Mouse (Mus musculus) cerebellum, adult (tissue): ENCODE results near the gene Qrfp.

ENCODE experiments used
- ATAC-seq: cut with Nextera tagmentation; 2 replicates; pipeline ENCODE4 v1.9.2; 2017; ENCODE audit warnings: mild to moderate bottlenecking, moderate library complexity, mixed read lengths; ENCODE audit not compliant: insufficient number of reproducible peaks, low FRiP score, low TSS enrichment

The Qrfp gene

DNA sequence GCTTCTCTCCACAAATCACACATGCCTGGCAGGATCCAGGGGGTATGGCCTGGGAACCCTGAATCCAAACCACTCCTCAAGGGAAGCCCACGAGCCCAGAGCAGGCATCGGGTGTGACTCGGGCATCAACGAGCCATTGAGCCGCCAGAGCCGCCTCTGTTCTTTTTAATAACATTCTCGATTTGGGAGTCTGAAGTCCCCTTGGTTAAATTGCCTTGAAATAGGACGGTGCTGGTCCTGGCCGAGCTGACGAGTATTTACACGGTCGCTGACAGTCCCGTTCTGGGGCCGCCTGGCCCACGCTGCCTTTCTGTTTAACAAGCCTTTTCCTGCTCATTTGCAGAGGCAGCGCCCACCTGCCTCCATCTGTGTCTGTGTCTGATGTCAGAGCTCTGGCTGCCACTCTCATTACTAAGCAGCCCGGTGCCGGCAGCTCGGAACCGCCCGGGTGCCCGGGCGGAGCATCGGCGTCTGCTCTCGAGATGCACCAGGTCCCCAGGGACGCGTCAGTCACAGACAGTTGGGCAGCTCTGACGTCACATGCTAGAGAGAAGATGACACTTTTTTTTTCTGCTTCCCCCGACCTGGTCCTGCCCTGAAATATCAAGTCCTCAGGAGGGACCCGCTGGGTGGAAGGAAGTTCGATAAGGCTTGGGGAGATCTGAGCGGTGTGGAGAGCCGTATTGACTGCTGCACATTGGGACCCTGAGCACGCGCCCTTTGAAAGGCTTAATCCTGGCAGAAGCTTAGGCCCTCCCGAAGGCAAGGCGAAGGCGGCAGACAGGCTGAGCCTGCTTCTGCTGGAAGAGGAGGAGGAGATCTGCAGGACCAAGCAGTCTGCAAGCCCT, 12.4 kb upstream of the Qrfp start:
- ATAC-seq = no peak

DNA sequence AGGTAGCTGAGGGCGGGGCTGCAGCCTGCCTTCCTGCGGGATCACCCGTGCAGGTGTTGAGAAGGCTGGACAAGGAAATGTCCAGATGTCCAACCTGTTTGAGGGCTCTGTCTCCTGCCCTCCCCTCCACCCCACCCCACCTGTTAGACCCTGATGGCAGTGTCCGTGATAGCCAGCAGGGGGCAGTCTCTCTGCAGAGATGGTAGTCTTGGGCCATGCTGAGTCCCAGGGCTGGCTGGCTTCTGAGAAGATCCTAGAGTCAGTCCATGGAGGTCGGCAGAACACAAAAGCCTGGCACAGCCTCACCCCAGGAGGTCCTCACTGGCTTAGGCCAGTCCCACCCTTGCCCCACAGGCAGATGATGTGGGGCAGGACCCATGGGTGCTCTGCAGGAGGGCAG, 5.0 kb upstream of the Qrfp start:
- ATAC-seq = peak; percentile 18; the same call in 1 of the 2 replicates

DNA sequence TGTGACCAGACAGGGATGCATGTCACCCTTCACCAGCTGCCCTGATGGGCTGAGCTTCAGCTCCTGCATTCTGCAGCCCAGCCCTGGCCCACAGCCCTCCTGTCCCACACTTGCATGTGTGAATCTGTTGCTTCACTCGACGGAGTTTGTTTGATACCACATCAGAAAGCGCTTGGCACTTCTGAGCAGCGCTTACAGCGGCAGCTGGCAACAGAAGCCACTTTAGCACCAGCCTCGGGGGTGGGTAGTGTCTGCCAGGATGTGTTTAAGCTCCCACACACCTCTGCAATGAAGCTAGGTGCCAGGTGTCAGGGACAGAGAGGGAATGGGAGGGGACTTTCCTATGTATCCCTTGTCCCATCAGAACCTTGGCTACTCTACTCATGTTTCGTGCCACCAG, 4.3 kb upstream of the Qrfp start:
- no peak for ATAC-seq

DNA sequence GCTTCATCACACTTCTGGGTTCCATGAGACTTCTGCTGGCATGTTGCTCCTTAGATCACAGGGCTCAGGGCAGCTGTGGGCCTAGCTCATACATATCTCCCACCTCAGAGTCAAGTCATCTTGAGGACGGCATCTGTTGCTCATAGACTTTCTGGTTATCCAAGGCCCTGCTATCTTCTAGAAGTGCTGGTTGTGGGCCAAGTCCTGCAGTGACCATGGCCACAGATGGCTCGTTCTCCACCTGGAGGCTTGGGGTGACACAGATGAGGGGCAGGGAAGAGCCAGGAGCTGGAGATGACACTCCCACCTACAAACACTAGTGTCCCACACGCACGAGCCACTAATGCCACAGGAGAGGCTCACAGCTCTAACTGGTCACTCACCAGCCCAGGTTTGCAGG, 3.3 kb upstream of the Qrfp start:
- no peak for ATAC-seq

DNA sequence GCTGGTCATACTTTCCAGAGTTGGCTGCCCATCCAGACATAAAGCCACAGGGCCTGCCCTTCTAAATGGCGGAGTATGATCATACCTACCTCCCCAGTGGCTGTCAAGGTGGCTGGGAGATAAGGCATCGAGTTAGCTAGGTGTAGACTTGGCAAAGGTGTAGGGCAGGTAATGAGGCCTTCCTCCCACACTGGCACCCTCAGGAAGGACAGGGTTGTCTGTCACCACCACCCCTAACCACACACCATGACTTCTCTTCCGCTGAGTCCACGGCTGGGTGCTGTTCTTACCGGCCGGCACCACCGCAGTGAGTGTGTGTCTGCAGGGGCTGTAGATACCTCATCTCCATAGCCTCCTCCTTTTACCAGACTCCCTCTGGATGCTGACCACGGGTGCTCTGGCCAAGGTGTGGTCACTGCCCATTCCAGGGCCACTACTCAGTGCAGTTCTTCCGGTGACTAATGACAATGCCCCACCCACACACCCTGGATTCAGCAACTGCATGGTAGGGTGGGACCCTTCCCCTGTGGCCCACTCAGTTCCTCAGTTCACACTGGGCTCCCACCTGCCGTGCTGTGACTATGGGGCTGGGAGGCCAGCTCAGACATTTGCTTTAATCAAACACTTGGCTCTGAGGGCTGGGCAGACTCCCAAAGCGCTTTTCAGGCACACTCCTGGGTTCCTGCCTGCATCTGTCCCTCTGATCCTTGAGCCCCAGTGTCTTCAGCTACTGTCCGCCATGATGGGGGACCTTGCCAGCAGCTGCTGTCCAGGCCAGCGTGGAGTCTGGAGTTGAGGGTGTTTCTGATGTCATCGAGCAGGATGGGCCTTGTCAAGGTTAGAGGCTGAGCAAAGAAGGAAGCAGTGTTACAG, 942 bp upstream of the Qrfp start:
- ATAC-seq = no peak

DNA sequence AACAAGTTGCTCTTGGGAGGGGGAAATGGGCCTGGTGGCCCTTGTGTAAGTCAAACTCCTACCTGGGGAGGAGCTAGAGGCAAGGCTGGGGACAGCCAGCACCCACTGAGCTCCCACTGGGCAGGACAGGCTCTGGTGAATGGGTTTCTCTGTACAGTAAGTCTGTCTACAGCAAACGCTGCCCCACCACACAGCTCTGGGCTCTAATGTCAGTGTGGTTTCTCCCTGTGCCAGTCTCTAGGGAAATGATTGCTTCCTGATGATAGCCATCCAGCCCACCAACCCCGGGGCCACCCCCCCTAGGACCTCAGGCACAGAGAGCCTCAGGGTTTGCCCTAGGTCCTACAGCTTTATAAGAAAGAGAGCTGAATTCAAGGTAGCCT, 1.0 kb downstream of the Qrfp start:
- no peak for ATAC-seq

DNA sequence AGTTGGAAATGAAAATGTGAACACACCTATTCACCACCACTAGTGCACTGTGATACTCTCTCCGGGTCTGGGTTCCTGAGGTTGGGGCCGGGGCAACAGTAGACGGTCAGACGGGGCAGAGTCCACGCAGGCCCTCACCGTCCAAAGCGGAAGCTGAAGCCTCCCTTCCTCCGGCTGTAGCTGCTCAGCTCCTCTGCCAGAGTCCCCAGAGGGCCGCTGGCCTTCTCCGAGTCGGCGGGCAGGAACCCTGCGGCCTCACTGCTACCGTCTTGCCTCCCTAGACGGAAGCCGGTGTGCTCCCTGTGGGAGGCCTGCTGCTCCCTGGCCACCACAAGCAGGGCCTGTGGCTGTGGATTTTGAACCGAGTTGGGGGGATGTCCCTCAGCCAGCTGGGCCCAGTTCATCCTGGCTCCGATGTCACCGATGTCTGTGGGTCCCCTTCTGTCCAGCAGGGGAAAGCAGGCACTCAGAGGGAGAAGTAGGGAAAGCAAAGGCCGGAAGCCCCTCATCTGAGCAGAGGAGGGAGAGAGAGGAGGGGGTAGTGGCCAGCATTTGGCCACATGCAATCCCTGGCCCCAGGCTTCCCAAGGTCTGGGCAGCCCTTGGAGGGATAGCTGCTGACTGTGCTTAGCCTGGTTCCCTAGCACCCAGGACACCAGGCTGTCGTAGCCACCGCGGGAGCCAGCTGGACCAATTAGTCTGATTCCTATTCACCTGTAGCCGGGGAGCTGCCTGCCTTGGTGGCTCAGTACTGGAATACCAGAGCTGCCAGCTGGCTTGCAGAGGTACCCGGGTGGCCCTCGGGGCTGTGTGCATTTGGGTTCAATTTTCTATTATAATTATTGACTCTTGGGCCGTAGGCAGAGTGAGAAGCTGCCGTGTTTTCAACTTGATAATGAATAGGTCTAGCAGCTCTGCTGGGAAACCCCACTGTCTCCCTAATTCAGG, 1.7 kb downstream of the Qrfp start:
- ATAC-seq = no peak

DNA sequence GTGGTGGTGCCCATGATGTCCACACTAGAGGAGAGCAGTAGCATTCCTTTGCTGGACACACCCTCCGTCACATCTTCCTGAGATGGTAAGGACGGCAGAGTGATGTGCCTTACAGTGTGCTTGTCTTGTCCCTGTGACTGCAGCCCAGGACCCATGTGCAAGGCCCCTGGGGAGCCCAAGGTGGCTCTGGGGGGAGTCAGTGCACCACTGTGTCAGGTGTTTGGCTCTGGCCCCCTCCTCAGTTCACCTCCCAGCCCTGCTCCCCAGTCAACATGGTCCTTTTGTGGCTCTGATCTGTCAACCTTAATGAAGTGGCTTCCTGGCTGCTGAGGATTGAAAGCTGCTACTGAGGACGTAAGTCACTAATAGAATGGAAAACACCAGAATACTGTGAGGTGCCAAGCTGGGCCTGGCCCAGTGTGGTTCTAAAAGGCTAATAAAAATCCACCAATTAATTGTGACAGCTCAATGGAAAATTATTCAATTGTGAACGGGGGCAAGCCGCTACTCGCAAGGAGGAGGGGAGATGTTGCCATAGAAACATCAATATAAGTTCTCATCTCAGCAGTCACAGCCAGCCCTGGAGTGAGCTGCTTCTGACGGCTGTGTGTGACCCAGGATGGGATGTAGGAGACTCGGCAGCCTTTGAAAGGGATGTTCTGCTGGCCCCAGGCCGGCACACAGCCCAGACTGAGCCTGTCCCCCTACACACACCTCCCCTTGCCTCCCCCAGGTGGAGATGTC, 3.6 kb downstream of the Qrfp start:
- no peak for ATAC-seq

DNA sequence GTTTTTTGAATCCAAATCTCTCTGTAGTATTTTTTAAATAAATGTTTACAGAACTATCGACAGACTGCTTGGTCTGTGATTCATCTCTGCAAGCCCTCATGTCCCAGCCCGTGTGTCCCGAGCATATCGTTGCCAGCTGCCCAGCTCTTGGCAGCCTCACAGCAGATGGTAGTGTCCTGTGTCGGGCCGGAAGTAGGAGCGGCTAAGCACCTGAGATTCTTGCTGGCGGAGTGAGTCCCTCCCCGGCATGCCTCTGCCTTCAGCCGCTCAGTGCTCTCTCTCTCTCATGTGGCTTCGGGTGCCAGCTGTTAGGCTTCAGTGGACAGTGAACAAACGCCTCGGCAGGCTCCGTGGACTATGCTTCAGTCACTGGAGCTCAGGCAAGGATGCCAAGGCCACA, 6.9 kb downstream of the Qrfp start:
- ATAC-seq = no peak

DNA sequence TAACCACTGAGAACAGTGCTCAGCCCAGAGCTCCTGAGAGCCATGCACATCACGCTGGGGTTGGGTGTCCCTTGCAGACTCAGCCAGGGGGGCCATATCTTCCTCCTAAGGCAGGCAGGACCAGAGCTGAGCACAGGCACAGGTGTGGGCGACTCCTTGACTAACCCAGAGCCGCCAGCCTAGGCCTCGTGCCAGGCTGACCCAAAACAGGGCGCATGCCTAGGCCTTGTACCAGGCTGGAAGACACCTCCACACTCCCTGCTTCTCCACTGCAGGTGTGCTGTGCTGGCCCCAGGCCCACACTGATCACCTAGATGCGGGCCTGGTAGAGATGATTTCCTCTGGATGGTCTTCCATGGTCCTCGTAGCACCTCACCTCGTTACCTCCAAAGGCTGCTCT, 7.6 kb downstream of the Qrfp start:
- ATAC-seq = no peak

DNA sequence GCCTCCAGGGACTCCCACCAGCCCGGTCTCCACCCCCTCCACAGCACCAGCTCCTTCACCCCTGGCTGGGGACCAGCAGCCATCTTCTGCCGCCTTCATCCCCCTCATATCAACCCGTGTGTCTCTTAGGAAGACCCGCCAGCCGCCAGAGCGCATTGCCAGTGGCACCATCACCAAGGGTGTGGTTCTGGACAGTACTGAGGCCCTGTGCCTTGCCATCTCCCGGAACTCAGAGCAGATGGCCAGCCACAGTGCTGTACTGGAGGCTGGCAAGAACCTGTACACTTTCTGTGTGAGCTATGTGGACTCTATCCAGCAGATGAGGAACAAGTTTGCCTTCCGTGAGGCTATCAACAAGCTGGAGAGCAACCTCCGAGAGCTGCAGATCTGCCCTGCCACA, 9.0 kb downstream of the Qrfp start:
- 0 out of 2 replicates have a peak, but pooled peaks have one; percentile 42 for ATAC-seq

DNA sequence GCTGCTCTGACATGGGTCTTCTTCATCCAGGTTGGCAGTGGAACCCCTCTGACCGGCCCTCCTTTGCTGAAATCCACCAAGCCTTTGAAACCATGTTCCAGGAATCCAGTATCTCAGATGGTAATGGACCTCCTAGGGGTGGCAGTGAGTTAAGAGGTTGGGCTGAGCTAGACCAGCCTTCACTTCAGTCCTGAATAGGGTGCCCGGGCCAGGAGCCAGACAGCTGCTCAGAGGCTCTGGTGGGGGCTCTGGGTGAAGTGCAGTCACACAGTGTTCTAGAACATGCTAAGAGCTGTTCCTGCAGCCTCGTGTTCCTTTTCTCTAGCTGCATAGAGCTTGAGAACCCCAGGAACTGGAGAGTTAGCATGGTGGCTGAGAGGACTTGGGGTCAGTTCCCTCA, 13.4 kb downstream of the Qrfp start:
- no peak for ATAC-seq

DNA sequence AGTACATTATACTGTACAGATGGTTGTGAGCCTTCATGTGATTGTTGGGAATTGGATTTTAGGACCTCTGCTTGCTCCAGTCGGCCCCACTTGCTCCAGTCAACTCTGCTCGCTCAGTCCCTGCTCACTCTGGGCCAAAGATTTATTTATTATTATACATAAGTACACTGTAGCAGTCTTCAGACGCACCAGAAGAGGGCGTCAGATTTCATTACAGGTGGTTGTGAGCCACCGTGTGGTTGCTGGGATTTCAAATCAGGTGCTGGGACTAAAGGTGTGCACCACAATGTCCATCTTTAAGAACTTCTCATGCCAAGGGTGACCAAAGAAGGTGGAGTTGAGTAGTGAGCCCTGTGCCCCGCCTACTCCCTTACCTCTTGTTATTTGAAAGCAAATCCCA, 17.8 kb downstream of the Qrfp start:
- no peak for ATAC-seq

DNA sequence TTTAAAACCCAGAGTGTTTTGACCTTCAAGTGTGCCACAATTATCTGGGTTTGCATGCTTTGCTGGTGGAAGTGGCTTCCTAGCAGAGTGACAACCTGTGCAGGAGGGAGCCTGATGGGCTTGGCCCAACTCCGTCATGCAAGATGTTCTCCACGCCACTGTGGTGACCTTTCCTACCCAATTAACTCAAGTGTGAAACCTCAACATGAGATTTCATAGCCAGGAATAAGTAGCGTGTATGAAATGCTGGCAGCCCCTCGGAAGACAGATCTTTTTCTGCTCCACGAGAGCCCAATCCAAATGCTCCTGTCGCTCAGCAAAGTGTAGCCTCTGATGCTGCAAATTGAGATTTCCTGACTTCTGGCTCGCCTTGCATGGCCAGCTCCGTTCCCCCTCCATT, 19.1 kb downstream of the Qrfp start:
- ATAC-seq = no peak

DNA sequence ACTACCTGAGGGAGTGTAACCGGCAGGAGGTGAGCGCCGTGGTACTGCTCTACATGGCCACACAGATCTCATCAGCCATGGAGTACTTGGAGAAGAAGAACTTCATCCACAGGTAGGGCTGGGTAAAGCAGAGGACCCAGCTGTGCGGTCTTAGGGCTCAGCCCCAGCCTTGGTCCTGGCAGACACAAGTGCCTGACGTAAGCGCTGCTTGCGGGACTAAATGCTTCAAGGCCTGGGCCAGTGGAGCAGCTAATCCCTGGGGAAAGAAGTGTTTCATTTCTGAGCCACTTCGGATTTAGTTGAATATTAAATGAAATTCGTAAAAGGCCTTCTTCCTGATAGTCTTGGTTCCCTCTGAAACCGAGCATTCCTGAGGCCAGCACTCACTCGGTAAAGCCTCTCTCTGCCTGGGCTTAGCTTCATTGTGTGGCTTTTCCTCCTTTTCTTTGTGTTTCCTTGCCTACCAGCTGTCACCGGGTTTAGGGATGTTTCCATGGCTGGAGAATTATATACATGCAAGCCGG, 19.6 kb downstream of the Qrfp start:
- ATAC-seq = no peak

DNA sequence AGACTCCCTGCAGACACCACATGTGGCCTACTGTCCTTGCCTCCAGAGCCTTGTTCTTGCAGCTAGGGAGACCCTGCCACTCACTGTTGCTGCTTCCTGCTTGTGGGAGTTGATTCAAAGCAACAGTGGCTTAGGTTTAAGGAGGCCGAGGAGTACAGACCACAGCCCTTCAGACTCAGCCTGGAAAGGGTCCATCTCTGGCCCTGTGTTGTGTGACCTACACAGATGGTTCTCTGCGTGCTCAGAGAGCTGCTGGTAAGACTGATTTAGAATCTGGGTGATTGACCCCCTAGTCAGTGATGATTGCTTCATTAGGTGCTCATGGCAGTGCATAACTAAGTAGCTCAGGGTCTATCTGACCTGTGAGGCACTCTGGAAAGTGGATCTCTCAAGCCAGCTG, 21.2 kb downstream of the Qrfp start:
- ATAC-seq = no peak

DNA sequence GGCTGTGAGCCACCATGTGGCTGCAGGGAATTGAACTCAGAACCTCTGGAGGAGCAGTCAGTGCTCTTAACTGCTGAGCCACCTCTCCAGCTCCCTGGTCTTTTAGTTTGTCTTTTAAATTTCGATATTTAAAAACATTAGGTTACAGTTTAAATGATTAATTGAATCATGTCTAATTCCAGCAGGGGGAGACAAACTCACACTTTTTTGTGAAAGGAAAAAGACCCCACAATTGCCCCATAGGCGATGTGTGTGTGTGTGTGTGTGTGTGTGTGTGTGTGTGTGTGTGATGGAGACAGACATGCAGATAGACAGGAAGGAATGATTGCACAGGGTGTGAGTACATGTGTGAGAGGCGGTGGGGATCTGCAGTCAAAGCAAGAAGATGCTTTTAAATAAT, 22.2 kb downstream of the Qrfp start:
- ATAC-seq = no peak

DNA sequence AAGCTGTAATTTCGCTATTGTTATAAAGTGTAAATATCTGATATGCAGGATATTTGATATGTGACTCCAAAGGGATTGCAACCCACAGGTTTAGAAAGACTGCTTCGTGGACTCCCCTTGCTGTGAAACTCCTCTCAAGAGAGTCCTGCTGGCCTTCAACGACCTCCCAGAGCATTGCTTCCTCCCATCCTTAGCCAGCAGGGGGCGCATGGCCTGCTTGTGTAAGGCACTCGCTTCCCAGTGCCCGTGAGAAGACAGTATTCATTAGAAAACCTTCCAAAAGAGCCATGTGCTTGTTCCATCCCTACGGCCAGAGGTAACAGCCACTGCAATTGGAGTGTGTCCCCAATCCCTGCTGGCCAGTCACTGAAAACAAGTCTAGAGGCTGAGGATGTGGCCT, 23.4 kb downstream of the Qrfp start:
- ATAC-seq = peak; percentile 70

DNA sequence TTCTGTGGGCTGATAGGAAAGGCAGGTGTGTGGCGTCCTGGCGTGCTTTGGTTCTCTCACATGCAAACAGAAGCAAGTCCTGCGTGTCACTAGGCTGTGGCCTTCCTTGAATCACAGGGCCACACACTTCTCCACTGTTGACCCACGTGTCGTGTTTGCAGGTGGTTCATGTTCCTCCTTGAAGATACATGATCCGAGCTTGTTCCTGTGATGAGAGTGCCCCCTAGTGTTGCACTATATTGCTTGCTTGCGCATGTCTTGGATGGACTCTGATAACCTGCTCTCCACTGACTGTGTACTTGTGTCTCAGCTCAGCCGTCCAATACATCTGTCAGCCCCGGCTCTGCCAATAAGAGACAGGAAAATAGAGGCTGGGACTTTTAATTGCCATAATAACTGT, 25.3 kb downstream of the Qrfp start:
- ATAC-seq = 0 out of 2 replicates have a peak, but pooled peaks have one; percentile 47
